Mouse (Mus musculus) G1E (cell line): ENCODE measurements around the gene Tnfrsf13c.

ENCODE experiments used
- CTCF ChIP-seq: IDR thresholded peaks from 2 replicates; pipeline ENCODE4 v1.5.1; 2012; ENCODE audit warnings: low read depth, low read length, inconsistent platforms, mixed read lengths
- GATA1 ChIP-seq: IDR thresholded peaks from 2 replicates; pipeline ENCODE4 v1.6.1; 2012; ENCODE audit warnings: borderline replicate concordance, low read length, inconsistent platforms, mixed read lengths
- GATA2 ChIP-seq: IDR thresholded peaks from 2 replicates; pipeline ENCODE4 v1.6.1; 2012; ENCODE audit warnings: low read depth, low read length, inconsistent platforms, borderline replicate concordance
- POLR2AphosphoS5 ChIP-seq: IDR thresholded peaks from 2 replicates; pipeline ENCODE4 v1.6.1; 2012; ENCODE audit warnings: low read depth, low read length, inconsistent platforms; ENCODE audit not compliant: insufficient replicate concordance
- TAL1 ChIP-seq: conservative IDR thresholded peaks from 2 replicates; pipeline ENCODE4 v1.6.1; 2012; ENCODE audit warnings: low read depth, low read length, inconsistent platforms, mixed read lengths

DNA sequence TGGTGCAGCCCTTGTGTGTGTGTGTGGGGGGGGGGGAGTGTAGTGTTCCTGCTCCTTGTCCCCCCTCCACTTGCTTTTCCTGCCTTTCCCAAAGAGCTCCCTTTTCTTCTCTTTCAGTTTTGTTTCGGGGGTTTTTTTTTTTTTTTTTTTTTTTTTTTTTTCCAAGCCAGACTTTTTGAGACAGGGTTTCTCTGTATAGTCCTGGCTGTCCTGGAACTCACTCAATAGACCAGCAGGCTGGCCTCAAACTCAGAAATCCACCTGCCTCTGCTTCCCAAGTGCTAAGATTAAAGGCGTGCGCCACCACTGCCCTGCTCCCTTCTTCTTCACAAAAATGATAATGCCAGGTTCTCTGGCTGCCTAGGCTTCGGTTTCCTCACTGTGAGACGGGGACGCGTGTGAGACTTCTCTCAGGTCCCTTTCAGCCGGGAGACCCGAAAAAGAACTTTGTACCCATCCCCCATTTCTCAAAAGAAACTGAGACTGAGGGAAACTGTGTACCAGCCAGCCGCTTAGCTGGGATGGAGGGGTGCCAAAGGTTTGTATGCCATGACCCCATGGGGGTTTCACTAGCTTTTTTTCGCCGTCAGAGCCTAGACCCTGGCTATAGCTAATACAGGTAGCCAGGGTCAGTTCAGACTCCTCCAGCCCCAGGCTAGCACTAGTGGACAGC lies 4.0 kb downstream of the Tnfrsf13c start:
- TF ChIP-seq CTCF (no peak), TAL1 (no peak), GATA1 (no peak), POLR2AphosphoS5 (no peak), GATA2 (no peak)
